Mouse (Mus musculus): ENCODE data around the gene Prdx2. TPM values are rescaled to one million over a fixed set of nuclear protein-coding genes. Genes with fewer than 3 reads are reported as not detected.

Prdx2 gene
- total RNA-seq (2021) = 100 to 1,000 TPM; 477 to 503 TPM
- long read RNA-seq, experiment 1, transcript Prdx2-201 (6 exons, 1,500 nt) = major isoform, 682 of 1,019 reads
- long read RNA-seq, experiment 1, transcript Prdx2-203 (6 exons, 1,612 nt) = minor isoform, 67 of 1,019 reads
- long read RNA-seq, experiment 1, transcript Prdx2-208 (5 exons, 1,175 nt) = minor isoform, 12 of 1,019 reads
- long read RNA-seq, experiment 1, partial matches to known transcripts = 242 of 1,019 reads
- long read RNA-seq, experiment 1, other reads (novel, unspliced or antisense) = 10 of 1,019 reads
- long read RNA-seq, experiment 2, transcript Prdx2-201 (6 exons, 1,500 nt) = major isoform, 443 of 683 reads
- long read RNA-seq, experiment 2, transcript Prdx2-203 (6 exons, 1,612 nt) = minor isoform, 29 of 683 reads
- long read RNA-seq, experiment 2, partial matches to known transcripts = 192 of 683 reads
- long read RNA-seq, experiment 2, other reads (novel, unspliced or antisense) = 14 of 683 reads

- peak; percentile 90 for DNase-seq
Measured at GRCm38 (mm10) chr8:84969241-84970134, at the start of gene Prdx2, which contains the start of the genes Gm49661 and Rnaseh2a. Gene Prdx2 (plus strand): TSS chr8:84969587. Gene Gm49661 (minus strand): TSS chr8:84969433. Gene Rnaseh2a (minus strand): TSS chr8:84969767.

- no peak for DNase-seq
Measured at GRCm38 (mm10) chr8:84921596-84921995, 47.8 kb upstream of the Prdx2 start.

DNA sequence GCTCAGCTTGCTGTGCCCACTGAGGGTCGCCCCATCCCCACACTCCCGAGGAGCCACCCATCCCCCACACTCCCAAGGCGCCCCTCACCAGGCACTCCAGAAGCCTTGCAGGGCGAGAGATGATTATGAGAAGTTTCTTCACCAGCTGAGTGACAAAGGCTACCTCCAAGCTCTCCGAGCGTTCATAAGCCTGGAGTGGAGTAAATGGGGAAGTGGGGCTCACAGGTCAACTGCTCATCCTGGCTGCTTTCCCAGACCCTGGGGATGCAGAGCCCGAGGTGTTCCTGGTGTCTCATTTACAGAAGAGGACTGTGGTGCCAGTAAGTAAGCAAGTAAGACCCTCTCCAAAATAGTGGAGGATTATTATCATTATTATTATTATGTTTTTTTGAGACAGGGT lies 43.8 kb upstream of the Prdx2 start:
- no peak for DNase-seq

DNA sequence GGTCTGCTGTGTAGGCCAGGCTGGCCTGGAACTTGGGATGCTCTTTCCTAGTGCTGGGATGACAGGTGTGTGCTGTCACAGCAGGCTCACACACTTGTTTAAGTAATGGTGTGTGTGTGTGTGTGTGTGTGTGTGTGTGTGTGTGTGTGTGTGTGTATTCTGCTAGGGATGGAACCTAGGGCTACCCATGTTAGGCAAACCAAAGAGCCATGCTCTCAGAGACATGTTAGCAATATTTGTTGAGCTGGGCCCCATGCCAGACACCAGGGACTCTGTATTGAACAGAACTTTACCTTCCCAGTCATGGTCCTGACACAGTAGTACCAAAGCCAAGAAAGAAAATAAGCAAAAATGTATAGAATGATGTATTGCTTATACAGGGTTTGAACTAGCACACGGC lies 41.9 kb upstream of the Prdx2 start:
- DNase-seq = no peak

- DNase-seq = peak; percentile 83
Measured at GRCm38 (mm10) chr8:84928456-84929306, 40.7 kb upstream of the Prdx2 start.

DNA sequence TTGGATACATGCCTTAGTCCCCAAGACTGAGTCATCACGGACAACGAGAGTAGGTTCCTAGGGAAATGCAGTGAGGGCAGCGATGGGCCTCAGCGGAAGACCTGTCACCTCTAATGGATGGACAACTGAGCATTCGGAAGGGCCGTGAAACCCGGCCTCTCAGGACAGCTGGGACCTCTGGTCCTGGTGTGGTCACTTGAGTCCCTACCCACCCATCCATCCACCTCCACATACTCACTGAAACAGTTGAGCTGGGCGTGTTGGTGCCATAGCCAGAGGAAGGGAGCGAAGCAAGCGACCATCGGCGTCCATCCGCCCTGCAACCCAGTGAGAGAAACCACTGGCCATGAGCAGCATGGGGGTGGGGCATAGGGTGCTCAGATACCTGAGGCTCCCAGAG lies 38.8 kb upstream of the Prdx2 start:
- no peak for DNase-seq

- no peak for DNase-seq
Measured at GRCm38 (mm10) chr8:84933767-84934559, 35.4 kb upstream of the Prdx2 start.

GRCm38 (mm10) chr8:84934860-84935259 lies 34.5 kb upstream of the Prdx2 start:
- DNase-seq = no peak

DNA sequence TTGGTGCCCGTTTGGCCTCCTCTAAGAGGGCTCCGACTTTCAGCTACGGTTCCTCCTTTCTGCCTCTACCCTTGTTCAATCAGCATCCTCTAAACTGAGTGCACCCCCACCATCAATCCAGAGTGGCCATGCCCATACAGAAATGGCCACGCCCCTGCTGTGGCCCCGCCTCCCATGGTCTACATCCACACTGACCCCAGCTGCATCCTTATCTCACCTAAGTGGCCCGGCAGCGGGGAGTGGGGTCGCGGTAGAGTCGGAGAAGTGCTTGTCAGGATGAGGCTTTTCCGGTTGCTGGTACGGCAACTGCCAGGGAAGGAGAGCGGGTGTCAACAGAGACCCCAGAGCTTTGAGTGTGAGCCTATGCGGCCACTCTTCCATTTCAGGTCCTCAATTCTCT lies 33.9 kb upstream of the Prdx2 start:
- no peak for DNase-seq

DNA sequence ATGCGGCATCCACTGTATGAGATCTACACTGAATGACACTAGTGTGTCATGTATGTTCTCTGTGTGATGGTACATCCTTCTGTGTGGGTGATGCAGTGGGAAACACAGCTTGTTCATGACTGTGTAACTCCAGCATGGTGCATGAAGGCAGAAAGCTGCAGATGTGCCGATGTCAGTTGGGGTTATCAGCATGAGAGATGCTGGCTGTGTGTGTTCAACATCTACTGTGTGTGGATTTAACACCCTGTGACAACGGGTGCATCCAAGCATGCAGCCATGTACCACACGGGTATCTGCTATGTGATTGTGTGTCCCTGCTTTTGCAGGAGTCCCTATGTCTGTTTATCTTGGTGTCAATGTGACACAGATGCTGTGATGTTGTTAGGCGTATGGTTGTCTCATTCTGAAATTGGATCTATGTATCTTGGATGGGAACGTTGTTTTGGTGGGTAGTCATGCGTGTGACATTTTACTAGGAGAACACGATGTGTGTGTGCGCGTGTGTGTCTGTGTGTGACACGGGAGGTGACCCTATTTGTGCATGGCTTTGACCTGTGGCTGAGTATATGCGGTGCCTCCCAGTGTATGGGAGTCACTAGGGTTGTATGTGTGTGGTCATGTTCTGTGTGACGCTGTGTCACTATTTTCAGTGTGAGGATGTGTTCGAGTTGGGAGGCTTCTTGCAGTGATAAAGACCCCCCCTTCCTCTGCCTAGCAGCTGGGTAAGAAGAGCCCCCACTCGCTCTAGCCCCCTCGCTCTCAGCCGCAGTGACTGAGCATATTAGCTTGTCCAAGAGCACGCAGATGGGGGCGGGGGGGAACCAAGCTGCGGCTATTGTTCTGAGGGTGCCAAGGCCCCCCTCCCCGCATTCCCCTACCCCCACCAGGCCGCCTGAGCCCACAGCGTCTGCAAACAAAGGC lies 33.1 kb upstream of the Prdx2 start:
- DNase-seq = no peak

- DNase-seq = peak; percentile 84
Measured at GRCm38 (mm10) chr8:84936962-84937546, 32.3 kb upstream of the Prdx2 start, which contains the start of gene Mast1. Gene Mast1 (minus strand): TSS chr8:84937359.

DNA sequence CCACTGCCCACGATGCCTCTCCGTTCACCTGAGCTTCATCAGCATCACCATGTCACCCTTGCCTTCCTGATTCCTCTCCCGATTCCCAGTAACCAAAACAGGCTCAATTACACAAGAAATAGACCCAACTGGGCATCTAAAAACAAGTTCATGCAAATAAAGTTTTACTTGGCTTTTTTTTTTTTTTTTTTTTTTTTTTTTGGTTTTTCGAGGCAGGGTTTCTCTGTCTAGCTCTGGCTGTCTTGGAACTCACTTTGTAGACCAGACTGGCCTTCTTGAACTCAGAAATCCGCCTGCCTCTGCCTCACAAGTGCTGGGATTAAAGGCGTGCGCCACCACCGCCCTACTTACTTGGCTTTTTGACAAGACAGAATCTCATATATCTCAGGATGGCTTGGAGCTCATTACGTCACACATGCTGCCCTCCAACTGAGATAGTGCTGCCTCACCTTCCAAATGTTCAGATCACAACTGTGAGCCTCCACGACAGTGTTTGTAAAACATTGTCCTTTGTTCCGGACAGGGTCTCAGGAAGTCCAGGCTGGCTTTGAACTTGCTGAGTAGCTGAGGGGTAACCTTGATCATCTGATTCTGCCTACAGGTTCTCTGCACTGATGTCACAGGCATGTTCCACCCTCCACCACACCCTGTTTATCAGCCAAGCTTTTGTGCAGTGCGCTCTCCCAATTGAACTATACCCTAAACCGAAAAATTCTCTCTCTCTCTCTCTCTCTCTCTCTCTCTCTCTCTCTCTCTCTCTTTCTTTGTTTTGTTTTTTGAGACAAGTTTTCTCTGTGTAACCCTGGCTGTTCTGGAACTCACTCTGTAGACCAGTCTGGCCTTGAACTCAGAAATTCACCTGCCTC lies 31.5 kb upstream of the Prdx2 start:
- DNase-seq = no peak

GRCm38 (mm10) chr8:84943699-84944098 lies 25.7 kb upstream of the Prdx2 start:
- DNase-seq = no peak

DNA sequence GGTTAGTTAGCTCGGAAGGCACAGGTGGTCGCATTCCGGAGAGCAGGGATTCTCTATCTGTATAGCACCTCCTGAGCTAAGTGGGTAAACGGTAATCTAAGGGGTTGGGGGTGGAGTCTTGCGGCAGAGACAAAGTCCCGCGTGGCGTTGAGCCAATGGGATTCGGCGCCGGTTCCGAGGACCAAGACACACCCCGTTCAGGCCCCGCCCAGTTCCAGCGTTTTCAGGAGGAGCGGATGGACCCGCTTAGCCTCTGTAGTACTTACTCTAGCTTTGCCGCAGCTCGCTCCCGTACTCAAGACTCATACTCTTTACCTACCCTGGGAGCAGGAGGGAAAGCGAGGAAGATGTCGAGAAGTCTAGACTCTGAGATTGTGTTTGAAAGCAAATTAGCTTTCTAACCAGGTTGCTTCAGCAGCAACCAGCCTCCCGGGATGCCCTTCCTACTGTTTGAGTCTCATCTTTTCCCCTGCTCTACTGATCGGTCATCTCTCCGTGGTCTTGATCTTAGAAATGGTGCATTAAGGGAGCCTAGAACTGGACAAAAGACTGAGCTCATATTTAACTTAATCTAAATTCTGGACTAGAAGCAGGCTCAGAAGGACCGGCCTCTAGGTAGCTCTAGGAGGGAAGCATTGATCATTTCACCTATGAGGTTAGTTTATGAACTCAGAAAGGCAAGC lies 24.8 kb upstream of the Prdx2 start:
- DNase-seq = peak; percentile 52

DNA sequence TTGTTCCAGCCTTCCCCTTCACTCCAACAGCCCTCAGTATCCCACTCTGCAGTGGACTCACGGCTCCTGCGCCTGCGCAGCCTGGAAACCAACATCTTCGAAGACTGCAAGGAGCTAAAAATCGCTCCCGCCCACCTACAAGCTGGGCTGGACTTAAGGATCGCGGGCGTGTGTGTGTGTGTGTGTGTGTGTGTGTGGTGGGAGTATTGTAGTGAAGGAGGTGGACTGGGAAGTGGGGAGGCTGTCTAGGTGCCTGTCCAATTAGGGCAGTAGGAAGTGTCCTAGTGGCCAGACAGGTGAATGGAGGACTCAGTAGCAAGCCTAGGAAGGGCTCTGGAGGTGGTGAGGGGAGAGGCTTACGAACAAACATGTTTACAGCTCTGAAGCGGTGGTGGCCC lies 24.2 kb upstream of the Prdx2 start:
- no peak for DNase-seq

- DNase-seq = no peak
Measured at GRCm38 (mm10) chr8:84945633-84946527, 23.5 kb upstream of the Prdx2 start.

Data from adrenal gland, postnatal 10 days (tissue).